Mouse (Mus musculus): ENCODE data around the gene Abhd16a. TPM values are rescaled to one million over a fixed set of nuclear protein-coding genes. Genes with fewer than 3 reads are reported as not detected.

Gene Abhd16a
- total RNA-seq, 2 experiments from 2014 or later: 21.1 to 22.7 TPM

GRCm38 (mm10) chr17:35058911-35059892, 29.9 kb upstream of the Abhd16a start, which contains the start of gene Ddah2:
TSS of gene Ddah2 (plus strand) at chr17:35059035.
- ATAC-seq (replicated peaks; ENCODE audit: poor library complexity): peak; percentile 74

GRCm38 (mm10) chr17:35060071-35060470, 29.0 kb upstream of the Abhd16a start:
- ATAC-seq (replicated peaks; ENCODE audit: poor library complexity): no peak

- 0 out of 2 replicates have a peak, but pooled peaks have one; percentile 15 for ATAC-seq (replicated peaks; ENCODE audit: poor library complexity)
Measured at GRCm38 (mm10) chr17:35060737-35061297, 28.2 kb upstream of the Abhd16a start.

GRCm38 (mm10) chr17:35061299-35061698, 27.8 kb upstream of the Abhd16a start:
- ATAC-seq (replicated peaks; ENCODE audit: poor library complexity): no peak

- no peak for ATAC-seq (replicated peaks; ENCODE audit: poor library complexity)
Measured at GRCm38 (mm10) chr17:35063466-35063865, 25.6 kb upstream of the Abhd16a start.

GRCm38 (mm10) chr17:35064378-35064877, 24.6 kb upstream of the Abhd16a start:
- ATAC-seq (replicated peaks; ENCODE audit: poor library complexity): no peak

- ATAC-seq (replicated peaks; ENCODE audit: poor library complexity): peak; percentile 45
Measured at GRCm38 (mm10) chr17:35064951-35065947, 23.8 kb upstream of the Abhd16a start, which contains the start of gene Ly6g6c. TSS of gene Ly6g6c (plus strand) at chr17:35065388.

- no peak for ATAC-seq (replicated peaks; ENCODE audit: poor library complexity)
Measured at GRCm38 (mm10) chr17:35066084-35066483, 23.0 kb upstream of the Abhd16a start, which contains the start of gene Mpig6b. TSS of gene Mpig6b (minus strand) at chr17:35066184.

GRCm38 (mm10) chr17:35068213-35068914, 20.7 kb upstream of the Abhd16a start:
- no peak for ATAC-seq (replicated peaks; ENCODE audit: poor library complexity)

GRCm38 (mm10) chr17:35070556-35071229, 18.4 kb upstream of the Abhd16a start:
- no peak for ATAC-seq (replicated peaks; ENCODE audit: poor library complexity)

- ATAC-seq (replicated peaks; ENCODE audit: poor library complexity): no peak
Measured at GRCm38 (mm10) chr17:35071454-35071853, 17.6 kb upstream of the Abhd16a start.

- peak; percentile 42 for ATAC-seq (replicated peaks; ENCODE audit: poor library complexity)
Measured at GRCm38 (mm10) chr17:35074097-35074496, 15.0 kb upstream of the Abhd16a start.

- no peak for ATAC-seq (replicated peaks; ENCODE audit: poor library complexity)
Measured at GRCm38 (mm10) chr17:35076507-35077176, 12.4 kb upstream of the Abhd16a start, which contains the start of gene Ly6g6e. TSS of gene Ly6g6e (plus strand) at chr17:35076902.

- no peak for ATAC-seq (replicated peaks; ENCODE audit: poor library complexity)
Measured at GRCm38 (mm10) chr17:35077285-35077684, 11.8 kb upstream of the Abhd16a start.

- peak; percentile 35; the same call in 1 of the 2 replicates for ATAC-seq (replicated peaks; ENCODE audit: poor library complexity)
Measured at GRCm38 (mm10) chr17:35077786-35078233, 11.3 kb upstream of the Abhd16a start, which contains the start of gene Ly6g6d. TSS of gene Ly6g6d (minus strand) at chr17:35078065.

- ATAC-seq (replicated peaks; ENCODE audit: poor library complexity): peak; percentile 91
Measured at GRCm38 (mm10) chr17:35079778-35080177, 9.3 kb upstream of the Abhd16a start.

GRCm38 (mm10) chr17:35080248-35080647, 8.8 kb upstream of the Abhd16a start:
- peak; percentile 10 for ATAC-seq (replicated peaks; ENCODE audit: poor library complexity)

GRCm38 (mm10) chr17:35080710-35081109, 8.4 kb upstream of the Abhd16a start:
- ATAC-seq (replicated peaks; ENCODE audit: poor library complexity): no peak

All from megakaryocyte progenitor cell, adult 5-6 weeks (primary cell).